Mouse (Mus musculus) limb, embryonic 12.5 days (tissue): ENCODE data around the gene Cpeb4. TPM values are rescaled to one million over a fixed set of nuclear protein-coding genes. Genes with fewer than 3 reads are reported as not detected.
A peak's percentile ranks its signal among the peaks of the same experiment; 100 is the strongest.

ENCODE experiments used
- ATAC-seq: fragments of 200-750 bp; cut with Nextera tagmentation; 2 replicates; pipeline ENCODE4 v1.8.0; 2017; ENCODE audit warnings: low read depth, moderate TSS enrichment; ENCODE audit not compliant: insufficient number of reproducible peaks, insufficient read depth, low FRiP score, low TSS enrichment
- H3K27ac ChIP-seq: fragments of 300-500 bp; sonication (generic); 2 replicates; pipeline ENCODE4 v1.5.1; 2016; ENCODE audit warnings: mild to moderate bottlenecking, moderate library complexity
- H3K27me3 ChIP-seq: fragments of 300-500 bp; sonication (generic); 2 replicates; pipeline ENCODE4 v1.6.1; 2016; ENCODE audit warnings: mild to moderate bottlenecking, moderate library complexity
- H3K36me3 ChIP-seq: fragments of 300-500 bp; sonication (generic); 2 replicates; pipeline ENCODE4 v1.6.1; 2016; ENCODE audit warnings: mild to moderate bottlenecking, moderate library complexity
- H3K4me1 ChIP-seq: fragments of 300-500 bp; sonication (generic); replicated peaks from 2 replicates; pipeline ENCODE4 v1.6.1; 2016
- H3K4me2 ChIP-seq: fragments of 300-500 bp; sonication (generic); 2 replicates; pipeline ENCODE4 v1.6.1; 2016; ENCODE audit warnings: mild to moderate bottlenecking, moderate library complexity
- H3K4me3 ChIP-seq: fragments of 300-500 bp; sonication (generic); replicated peaks from 2 replicates; pipeline ENCODE4 v1.5.1; 2016; ENCODE audit warnings: mild to moderate bottlenecking
- H3K9ac ChIP-seq: fragments of 300-500 bp; sonication (generic); replicated peaks from 2 replicates; pipeline ENCODE4 v1.6.1; 2016; ENCODE audit warnings: mild to moderate bottlenecking, moderate library complexity
- H3K9me3 ChIP-seq: fragments of 300-500 bp; sonication (generic); 2 replicates; pipeline ENCODE4 v1.6.1; 2016; ENCODE audit warnings: mild to moderate bottlenecking, moderate library complexity
- WGBS: fragments of 180-500 bp; shearing (Covaris S2); methylation state at CpG from one replicate; pipeline ENCODE4 v1.1.7; 2016; 5-methylcytosine and 5-hydroxymethylcytosine counted together
- polyA plus RNA-seq: library from polyadenylated mRNA; unstranded; fragments of >200 nt; fragmentation: Nextera tagmentation; extraction: Ambion mirVana; gene quantifications from 2 replicates; pipeline ENCODE4 v1.2.1, GENCODE M21; 2016

The Cpeb4 gene
- polyA plus RNA-seq, 1 experiment from 2014 or later = 2.5 TPM

DNA sequence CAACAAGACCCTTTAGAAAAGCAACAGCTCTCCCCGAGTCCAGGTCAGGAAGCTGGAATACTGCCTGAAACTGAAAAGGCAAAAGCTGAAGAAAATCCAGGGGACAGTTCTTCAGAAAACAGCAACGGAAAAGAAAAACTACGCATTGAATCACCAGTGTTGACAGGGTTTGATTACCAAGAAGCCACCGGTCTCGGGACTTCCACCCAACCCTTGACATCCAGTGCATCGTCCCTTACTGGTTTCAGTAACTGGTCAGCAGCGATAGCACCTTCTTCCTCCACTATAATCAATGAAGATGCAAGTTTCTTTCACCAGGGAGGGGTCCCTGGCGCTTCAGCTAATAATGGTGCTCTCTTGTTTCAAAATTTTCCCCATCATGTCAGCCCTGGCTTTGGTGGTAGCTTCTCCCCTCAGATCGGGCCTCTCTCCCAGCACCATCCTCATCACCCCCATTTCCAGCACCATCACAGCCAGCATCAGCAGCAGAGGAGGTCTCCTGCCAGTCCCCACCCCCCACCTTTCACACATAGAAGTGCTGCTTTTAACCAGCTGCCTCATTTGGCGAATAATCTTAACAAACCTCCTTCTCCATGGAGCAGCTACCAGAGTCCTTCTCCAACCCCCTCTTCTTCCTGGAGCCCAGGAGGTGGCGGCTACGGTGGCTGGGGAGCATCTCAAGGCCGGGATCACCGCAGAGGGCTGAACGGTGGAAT, 693 bp downstream of the Cpeb4 start:
- no peak for ATAC-seq
- H3K4me1 ChIP-seq = peaks cover 12% of the 10 kb centered on the region
- no peaks in the 10 kb centered on the region for H3K27me3 ChIP-seq
- H3K4me3 ChIP-seq = peak overlapping the region; percentile 28
- H3K9ac ChIP-seq = peak overlapping the region; percentile 48; the same call in 1 of the 2 replicates
- no peaks in the 10 kb centered on the region for H3K9me3 ChIP-seq
- no peaks in the 10 kb centered on the region for H3K36me3 ChIP-seq
- peak overlapping the region; percentile 51 for H3K4me2 ChIP-seq
- WGBS = 56% methylated on average over 15 of the region's 15 CpGs
- peak overlapping the region; percentile 50; the same call in 1 of the 2 replicates for H3K27ac ChIP-seq

DNA sequence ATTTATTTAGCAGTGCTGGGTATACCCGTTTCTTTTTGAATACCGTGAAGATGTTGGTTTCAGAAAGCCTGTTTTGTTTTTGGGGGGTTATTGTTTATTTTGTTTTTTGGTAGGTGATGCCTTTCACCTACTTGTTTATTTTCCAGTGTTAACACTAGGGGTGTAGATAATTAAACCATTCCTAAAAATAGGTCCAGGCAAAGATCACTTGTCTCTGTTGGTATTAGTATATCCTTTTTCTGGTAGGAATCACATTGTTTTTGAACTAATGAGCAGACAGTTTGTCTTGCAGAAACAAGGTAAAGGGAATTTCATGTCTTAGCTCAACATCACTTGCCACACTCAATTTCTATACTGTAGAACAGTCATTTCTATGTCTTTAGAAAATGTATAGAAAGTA, 2.1 kb downstream of the Cpeb4 start:
- no peak overlapping the region for H3K4me3 ChIP-seq
- 77% methylated on average over 2 of the region's 2 CpGs for WGBS

GRCm38 (mm10) chr11:31883671-31884070, 11.7 kb downstream of the Cpeb4 start:
- no peaks in the 10 kb centered on the region for H3K27me3 ChIP-seq
- no peaks in the 10 kb centered on the region for H3K9me3 ChIP-seq
- no peaks in the 10 kb centered on the region for H3K4me1 ChIP-seq
- no peaks in the 10 kb centered on the region for H3K36me3 ChIP-seq
- H3K4me3 ChIP-seq = no peak overlapping the region
- H3K4me2 ChIP-seq = no peak overlapping the region
- no peak overlapping the region for H3K9ac ChIP-seq
- WGBS = 86% methylated on average over 1 of the region's 1 CpGs
- no peak overlapping the region for H3K27ac ChIP-seq
- ATAC-seq = no peak

More for the DNA sequence above, 2.1 kb downstream of the Cpeb4 start:
- no peaks in the 10 kb centered on the region for H3K27me3 ChIP-seq
- H3K9ac ChIP-seq = no peak overlapping the region
- H3K36me3 ChIP-seq = no peaks in the 10 kb centered on the region
- no peak for ATAC-seq
- H3K4me1 ChIP-seq = peaks cover 12% of the 10 kb centered on the region
- H3K9me3 ChIP-seq = no peaks in the 10 kb centered on the region
- H3K4me2 ChIP-seq = peak overlapping the region; percentile 36; the same call in 1 of the 2 replicates
- no peak overlapping the region for H3K27ac ChIP-seq

GRCm38 (mm10) chr11:31885765-31886164, 13.8 kb downstream of the Cpeb4 start:
- H3K27ac ChIP-seq = no peak overlapping the region
- H3K9me3 ChIP-seq = no peaks in the 10 kb centered on the region
- no peak for ATAC-seq
- no peaks in the 10 kb centered on the region for H3K36me3 ChIP-seq
- no peaks in the 10 kb centered on the region for H3K4me1 ChIP-seq
- 73% methylated on average over 1 of the region's 1 CpGs for WGBS
- no peak overlapping the region for H3K4me3 ChIP-seq
- H3K9ac ChIP-seq = no peak overlapping the region
- H3K27me3 ChIP-seq = no peaks in the 10 kb centered on the region
- H3K4me2 ChIP-seq = no peak overlapping the region

- Histone ChIP-seq H3K9me3 (no peaks in the 10 kb centered on the region), H3K27me3 (no peaks in the 10 kb centered on the region), H3K4me1 (no peaks in the 10 kb centered on the region), H3K4me2 (no peak overlapping the region), H3K27ac (no peak overlapping the region), H3K9ac (no peak overlapping the region), H3K36me3 (no peaks in the 10 kb centered on the region), H3K4me3 (no peak overlapping the region)
- WGBS = 82% methylated on average over 1 of the region's 1 CpGs
- no peak for ATAC-seq
These were observed 16.2 kb downstream of the Cpeb4 start for GRCm38 (mm10) chr11:31888229-31888628.

DNA sequence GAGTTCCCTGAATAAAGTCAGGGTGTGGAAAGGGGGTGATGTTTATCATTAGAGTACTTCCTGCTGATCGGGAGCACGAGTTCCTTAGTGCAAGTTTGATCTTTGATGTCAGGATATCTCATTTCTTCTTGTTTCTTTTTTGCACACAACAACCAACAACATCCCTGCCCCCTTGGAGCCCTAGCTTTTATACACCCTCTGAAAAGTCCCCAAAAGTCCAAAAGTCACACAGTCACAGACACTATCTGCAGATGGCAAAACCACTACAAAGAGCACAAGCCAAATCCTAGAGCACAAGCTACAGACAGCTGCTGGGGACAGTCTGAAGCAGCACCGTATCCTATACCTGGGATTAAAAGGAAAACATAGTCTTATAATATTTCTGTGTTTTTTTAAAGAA, 20.1 kb downstream of the Cpeb4 start:
- H3K4me2 ChIP-seq = no peak overlapping the region
- no peaks in the 10 kb centered on the region for H3K27me3 ChIP-seq
- no peaks in the 10 kb centered on the region for H3K9me3 ChIP-seq
- no peak overlapping the region for H3K9ac ChIP-seq
- no peak for ATAC-seq
- no peaks in the 10 kb centered on the region for H3K4me1 ChIP-seq
- 46% methylated on average over 3 of the region's 3 CpGs for WGBS
- no peak overlapping the region for H3K27ac ChIP-seq
- H3K4me3 ChIP-seq = no peak overlapping the region
- no peaks in the 10 kb centered on the region for H3K36me3 ChIP-seq

GRCm38 (mm10) chr11:31893639-31894038, 21.6 kb downstream of the Cpeb4 start:
- Histone ChIP-seq H3K36me3 (no peaks in the 10 kb centered on the region), H3K4me3 (no peak overlapping the region), H3K9me3 (no peaks in the 10 kb centered on the region), H3K27me3 (no peaks in the 10 kb centered on the region), H3K27ac (no peak overlapping the region), H3K9ac (no peak overlapping the region), H3K4me1 (no peaks in the 10 kb centered on the region), H3K4me2 (no peak overlapping the region)
- WGBS = 88% methylated on average over 2 of the region's 2 CpGs
- ATAC-seq = no peak

DNA sequence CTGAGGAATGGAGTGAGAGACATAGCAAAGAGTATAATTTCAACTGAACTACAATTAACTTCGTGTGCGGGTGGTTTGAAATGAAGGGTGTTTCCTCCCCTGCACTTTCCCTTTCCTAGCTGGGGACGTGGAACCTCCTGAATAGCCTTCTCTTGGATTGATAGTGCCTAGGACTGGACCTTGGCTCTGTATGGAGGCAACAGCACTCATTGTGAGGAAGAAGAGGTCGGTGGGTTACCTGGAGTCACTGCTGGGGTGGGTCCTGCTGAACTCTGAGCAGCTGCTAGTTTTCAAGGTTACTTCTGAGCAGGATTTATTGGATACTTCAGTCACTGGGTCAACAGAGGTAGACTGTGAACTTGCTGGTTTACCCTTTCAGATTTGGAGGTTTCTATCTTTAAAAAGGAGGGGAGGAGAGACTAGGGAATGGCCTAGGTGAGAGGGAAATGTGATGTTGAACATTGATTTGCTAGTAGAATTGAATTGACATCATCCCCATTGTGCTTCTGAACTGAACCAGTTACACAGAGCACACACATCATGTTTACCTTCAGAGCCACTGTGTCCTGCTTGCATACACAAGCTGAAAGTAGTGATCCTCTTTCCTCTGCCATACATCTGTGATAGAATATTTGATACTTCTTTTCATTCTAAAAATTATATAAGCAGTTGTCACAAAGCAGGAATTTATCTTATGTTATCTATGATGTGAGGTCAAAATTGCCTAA, 24.2 kb downstream of the Cpeb4 start:
- H3K4me3 ChIP-seq = no peak overlapping the region
- WGBS = 68% methylated on average over 4 of the region's 4 CpGs
- H3K9me3 ChIP-seq = no peaks in the 10 kb centered on the region
- no peak for ATAC-seq
- no peak overlapping the region for H3K4me2 ChIP-seq
- no peak overlapping the region for H3K27ac ChIP-seq
- no peaks in the 10 kb centered on the region; the same call in 1 of the 2 replicates for H3K4me1 ChIP-seq
- H3K9ac ChIP-seq = no peak overlapping the region
- no peaks in the 10 kb centered on the region for H3K36me3 ChIP-seq
- no peaks in the 10 kb centered on the region for H3K27me3 ChIP-seq

DNA sequence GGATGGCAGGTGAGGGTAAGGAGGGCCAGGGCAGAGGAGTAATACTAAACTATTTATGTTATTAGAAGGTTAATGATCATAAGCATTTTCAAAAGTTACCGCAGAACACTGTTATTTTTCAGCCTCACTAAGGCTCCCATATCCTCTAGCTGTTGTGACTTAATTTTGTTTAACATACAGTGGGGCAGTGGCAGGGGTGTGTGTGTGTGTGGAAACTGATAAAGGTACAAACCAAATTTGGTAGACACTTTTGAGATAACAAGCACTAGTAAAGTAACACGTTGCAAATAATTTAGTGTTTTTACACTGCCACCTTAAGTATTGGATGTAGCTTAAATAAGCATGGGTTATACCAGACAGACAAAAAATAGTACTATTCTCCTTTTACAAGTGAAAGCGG, 24.9 kb downstream of the Cpeb4 start:
- no peaks in the 10 kb centered on the region for H3K27me3 ChIP-seq
- no peaks in the 10 kb centered on the region; the same call in 1 of the 2 replicates for H3K4me1 ChIP-seq
- ATAC-seq = no peak
- H3K27ac ChIP-seq = no peak overlapping the region
- H3K9ac ChIP-seq = no peak overlapping the region
- no peaks in the 10 kb centered on the region for H3K9me3 ChIP-seq
- 87% methylated on average over 3 of the region's 3 CpGs for WGBS
- H3K36me3 ChIP-seq = no peaks in the 10 kb centered on the region
- no peak overlapping the region for H3K4me2 ChIP-seq
- no peak overlapping the region for H3K4me3 ChIP-seq

GRCm38 (mm10) chr11:31899166-31899565, 27.2 kb downstream of the Cpeb4 start:
- no peak for ATAC-seq
- Histone ChIP-seq H3K4me3 (no peak overlapping the region), H3K27me3 (no peaks in the 10 kb centered on the region), H3K4me2 (no peak overlapping the region), H3K9me3 (no peaks in the 10 kb centered on the region), H3K27ac (no peak overlapping the region), H3K36me3 (no peaks in the 10 kb centered on the region), H3K4me1 (no peaks in the 10 kb centered on the region; the same call in 1 of the 2 replicates), H3K9ac (no peak overlapping the region)

GRCm38 (mm10) chr11:31900736-31901135, 28.7 kb downstream of the Cpeb4 start:
- WGBS = 19% methylated on average over 1 of the region's 1 CpGs
- no peak overlapping the region for H3K27ac ChIP-seq

More at GRCm38 (mm10) chr11:31900736-31901135, 28.7 kb downstream of the Cpeb4 start:
- Histone ChIP-seq H3K36me3 (no peaks in the 10 kb centered on the region), H3K4me3 (no peak overlapping the region), H3K4me2 (no peak overlapping the region), H3K9ac (no peak overlapping the region), H3K9me3 (no peaks in the 10 kb centered on the region), H3K4me1 (no peaks in the 10 kb centered on the region; the same call in 1 of the 2 replicates), H3K27me3 (no peaks in the 10 kb centered on the region)
- no peak for ATAC-seq
